Mouse (Mus musculus) liver (tissue): ENCODE data around the gene Sparc.
A peak's percentile ranks its signal among the peaks of the same experiment; 100 is the strongest.

Experiments used
- DNase-seq: peaks from one replicate; pipeline ENCODE4 v3.0.0-alpha.2; 2020; ENCODE audit warnings: mixed read lengths

The Sparc gene

DNA sequence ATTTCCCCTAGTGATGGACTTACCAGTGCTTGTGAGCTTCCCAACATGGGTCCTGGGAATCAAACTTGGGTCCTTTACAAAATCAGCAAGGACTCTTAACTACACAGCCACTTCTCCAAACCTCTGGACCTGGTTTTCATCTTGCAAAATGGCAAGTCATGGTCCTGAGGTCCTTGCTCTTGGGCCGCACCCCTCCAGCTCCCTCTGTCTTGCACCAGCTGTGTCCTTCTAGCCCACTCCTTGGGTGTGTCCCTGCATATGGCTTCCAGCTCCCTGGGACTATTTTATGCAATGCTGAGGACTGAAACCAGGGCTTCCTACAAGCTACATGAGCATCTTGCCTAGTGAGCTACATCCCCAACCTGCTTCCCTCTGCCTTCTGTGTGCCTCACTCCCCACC, at the start of gene Sparc:
TSS of gene Sparc (minus strand) at position 206 of the 400 bp plus-strand sequence.
- no peak for DNase-seq

GRCm38 (mm10) chr11:55471467-55471866, 48.5 kb upstream of the Sparc start:
- DNase-seq = no peak

DNA sequence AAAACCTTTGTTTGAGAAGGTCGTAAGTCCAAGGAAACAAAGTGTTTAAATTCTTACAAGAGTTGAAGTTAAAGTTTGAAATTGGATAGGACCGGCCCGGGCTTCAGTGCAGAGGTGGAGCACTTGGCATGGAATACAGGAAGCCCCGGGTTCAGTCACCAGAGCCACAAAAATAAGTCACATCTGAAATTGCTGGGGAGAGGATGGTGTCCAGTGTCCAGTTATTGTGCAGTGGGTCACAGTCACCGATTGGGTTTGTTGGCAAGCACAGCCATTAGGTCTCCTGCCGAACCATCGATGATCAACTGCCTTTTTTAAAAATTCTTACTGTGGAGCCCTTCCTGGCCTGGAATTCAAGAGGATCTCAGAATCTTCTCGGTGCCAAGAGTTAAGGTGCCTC, 47.8 kb upstream of the Sparc start:
- no peak for DNase-seq

DNA sequence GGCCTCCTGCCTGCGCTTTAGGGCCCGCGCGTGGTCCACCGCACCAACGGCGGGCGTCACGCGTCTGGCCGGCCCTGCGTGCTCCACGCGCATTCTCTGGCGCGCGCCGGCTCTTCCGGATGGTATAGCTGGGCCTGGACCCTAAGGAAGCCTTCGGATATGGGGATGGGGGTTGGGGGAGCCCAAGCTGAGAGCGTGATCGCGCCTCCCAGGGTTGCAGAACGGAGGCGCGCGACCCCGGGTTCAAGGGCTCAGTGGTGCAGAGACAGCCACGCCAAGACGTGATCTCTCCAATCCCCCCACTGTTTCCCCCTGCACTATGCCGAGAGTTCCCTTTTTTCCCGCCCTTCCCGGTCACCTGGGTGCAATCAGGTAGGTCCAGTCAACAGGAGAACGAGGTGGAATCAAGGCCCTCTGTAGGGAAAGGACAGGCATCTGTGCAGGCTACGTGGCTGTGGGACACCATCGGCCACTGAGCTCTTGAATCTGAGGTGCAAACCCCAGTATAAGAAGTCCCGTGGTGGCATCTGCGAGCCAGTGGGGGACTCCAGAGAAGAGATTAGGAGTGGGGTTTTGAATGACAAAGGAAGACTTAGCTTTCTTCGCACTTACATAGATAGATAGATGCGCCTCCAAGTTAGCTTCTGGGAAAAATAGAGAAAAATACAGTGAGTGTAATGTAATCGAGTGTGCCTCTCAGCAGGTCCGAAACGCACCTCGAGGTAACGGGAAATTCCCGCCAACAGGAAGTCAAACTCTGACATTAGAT, 47.1 kb upstream of the Sparc start:
- DNase-seq = peak; percentile 21

- DNase-seq = peak; percentile 99
These were observed 46.3 kb upstream of the Sparc start, which contains the start of gene G3bp1 for GRCm38 (mm10) chr11:55469048-55469843. TSS of gene G3bp1 (plus strand) at chr11:55469685.

- no peak for DNase-seq
These were observed 45.6 kb upstream of the Sparc start for GRCm38 (mm10) chr11:55468611-55469047.

- DNase-seq = no peak
These were observed 45.0 kb upstream of the Sparc start for GRCm38 (mm10) chr11:55468012-55468411.

DNA sequence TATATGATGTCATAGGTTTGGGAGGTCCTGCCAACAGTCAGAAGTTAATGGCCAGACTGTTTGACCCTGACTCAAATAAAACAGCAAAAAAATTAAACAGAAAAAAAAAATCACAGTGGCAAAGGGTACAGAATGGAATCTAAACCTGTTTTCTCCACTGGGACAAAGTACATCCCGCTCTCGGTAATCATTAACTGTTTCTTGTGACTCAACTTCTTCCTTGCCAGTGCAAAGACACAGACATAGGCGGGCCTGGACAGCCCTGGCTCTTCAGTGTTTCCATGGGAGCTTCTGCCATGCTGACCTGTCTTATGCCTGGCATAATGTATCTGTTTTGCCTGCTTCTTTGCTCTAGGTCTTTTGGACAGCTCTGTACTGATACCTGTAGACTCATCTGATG, 42.2 kb upstream of the Sparc start:
- no peak for DNase-seq

GRCm38 (mm10) chr11:55464707-55465106, 41.7 kb upstream of the Sparc start:
- DNase-seq = no peak

GRCm38 (mm10) chr11:55462149-55462548, 39.2 kb upstream of the Sparc start:
- DNase-seq = no peak

GRCm38 (mm10) chr11:55461019-55461645, 38.1 kb upstream of the Sparc start, which contains the start of gene Atox1:
TSS of gene Atox1 (minus strand) at chr11:55461239.
- DNase-seq = peak; percentile 97

GRCm38 (mm10) chr11:55460559-55461018, 37.6 kb upstream of the Sparc start:
- DNase-seq = peak; percentile 41

DNA sequence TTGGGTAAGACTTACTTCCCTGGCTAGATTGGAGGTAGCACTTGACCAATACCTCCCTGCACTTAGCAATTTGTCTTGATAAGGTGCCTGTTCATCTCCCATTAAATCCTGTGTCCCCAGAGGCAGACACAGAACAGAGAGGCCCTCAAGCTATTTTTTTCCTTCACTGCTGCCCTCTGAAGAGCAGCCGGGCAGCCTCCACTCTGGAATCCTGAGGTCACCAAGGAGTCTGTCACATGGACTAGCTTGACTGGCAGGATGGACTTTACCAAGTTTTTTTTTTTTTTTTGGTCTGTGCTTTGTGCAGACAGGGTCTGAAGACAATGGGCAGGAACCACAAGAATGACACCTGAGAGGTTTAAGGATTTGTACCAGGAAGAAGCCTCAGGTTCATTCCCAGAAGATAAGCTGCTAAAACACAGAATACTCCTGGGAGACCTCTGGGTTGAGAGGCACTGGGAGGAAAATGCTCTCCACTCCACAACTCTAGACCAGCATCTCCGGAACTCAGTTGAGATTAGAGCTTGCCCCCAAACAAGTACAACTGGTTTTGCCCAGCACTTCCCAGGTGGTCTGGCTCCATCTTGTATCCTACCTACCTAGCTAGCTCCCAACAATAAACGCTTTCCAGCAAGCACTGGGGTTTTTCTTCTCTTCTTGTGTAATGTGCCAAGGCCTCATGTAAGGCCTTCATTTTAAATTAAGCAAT, 37.0 kb upstream of the Sparc start:
- no peak for DNase-seq

GRCm38 (mm10) chr11:55458501-55458900, 35.5 kb upstream of the Sparc start:
- DNase-seq = no peak

DNA sequence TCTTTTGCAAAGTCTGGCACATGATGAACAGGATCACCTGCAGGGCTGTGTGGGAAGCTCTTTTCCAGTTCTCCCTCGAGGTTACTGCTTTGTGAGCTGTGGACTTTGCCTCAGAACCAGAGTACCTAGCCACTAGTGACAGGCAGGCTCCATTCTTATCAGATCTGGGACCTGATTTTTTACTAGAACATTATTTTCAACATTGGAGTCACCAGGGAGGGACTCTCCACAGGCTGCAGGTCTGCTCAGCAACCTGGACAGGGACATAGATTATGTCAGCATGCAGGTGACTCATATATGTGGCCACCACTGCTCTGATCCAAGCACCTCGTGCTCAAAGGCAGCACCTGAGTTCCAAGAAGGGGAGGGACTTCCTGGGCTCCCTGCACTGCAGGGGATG, 32.2 kb upstream of the Sparc start:
- DNase-seq = no peak

DNA sequence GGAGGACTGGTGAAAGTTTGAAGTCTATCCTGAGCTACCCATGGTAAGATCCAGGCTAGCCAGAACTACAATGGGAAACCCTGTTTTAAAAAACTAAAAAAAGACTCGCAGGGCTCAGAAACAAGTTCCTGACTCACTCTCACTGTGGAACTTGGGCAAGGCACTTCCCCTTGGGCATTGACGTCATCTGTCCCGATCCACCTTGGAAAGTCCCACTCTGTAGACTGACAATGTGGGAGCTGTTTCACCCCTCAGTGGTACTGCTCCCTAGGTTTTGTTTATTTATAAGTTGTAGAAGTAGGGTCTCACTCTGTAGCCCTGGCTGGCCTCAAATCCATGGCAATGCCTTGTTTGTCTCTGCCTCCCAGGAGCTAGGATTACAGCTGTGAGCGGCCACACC, 30.7 kb upstream of the Sparc start:
- no peak for DNase-seq

GRCm38 (mm10) chr11:55450311-55450710, 27.3 kb upstream of the Sparc start:
- no peak for DNase-seq

GRCm38 (mm10) chr11:55449531-55449930, 26.5 kb upstream of the Sparc start:
- no peak for DNase-seq

DNA sequence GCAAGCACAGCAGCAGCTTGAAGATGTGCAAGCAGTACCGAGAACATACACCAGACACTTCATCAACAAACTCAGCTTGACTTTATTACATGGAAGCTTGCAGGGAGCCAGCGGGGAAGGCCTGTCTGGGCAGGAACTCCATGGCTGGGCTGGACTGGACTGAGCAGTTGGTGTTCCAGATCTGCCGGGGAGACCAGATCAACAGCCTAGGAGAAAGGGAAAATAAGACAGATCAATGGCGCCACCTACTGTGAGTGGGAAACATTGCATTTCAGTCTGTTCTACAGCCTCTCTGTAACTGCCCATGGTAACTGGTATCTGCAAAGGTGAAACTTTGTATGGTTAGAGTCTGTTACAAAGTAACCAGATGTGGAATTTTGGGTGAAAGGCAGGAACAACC, 23.6 kb upstream of the Sparc start:
- peak; percentile 67 for DNase-seq

- DNase-seq = no peak
These were observed 21.8 kb upstream of the Sparc start for GRCm38 (mm10) chr11:55444772-55445171.

DNA sequence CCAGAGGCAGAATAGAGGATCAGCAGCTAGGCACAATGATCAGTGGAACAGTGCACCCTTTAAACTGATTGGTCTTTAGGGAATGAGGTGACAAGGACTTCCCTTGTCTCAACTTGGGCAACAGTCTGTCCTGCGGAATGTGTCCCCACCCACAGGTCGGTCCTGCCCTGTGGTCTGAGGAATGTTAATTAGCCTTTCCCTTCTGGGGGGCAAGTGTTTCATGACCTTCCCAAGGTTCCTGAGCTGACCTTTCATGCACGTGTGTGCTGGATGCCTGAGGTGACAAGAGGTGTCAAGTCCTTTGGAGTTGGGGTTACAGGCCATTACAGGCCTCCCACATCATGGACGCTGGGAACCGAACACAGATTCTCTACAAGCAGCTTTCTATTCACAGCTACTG, 16.7 kb upstream of the Sparc start:
- no peak for DNase-seq

DNA sequence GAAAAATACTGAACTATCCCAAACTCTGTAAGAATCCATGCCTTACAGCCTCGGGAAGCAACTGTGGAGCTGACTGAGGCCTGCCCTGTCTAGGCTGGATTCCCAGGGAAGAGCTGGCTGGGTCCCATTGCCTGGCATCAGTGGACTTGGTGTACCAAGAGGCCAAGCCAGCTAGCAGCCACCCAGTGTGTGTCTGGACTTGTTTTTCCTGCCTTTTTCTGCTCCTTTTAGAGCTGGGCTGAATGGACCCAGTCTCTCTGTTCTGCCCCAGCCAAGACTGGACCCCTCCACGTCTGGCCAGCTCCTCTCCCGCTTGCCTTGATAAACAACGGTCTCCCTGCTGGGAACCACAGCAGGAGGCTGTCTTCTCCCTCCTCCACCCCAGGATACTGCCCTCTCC, 15.0 kb upstream of the Sparc start:
- no peak for DNase-seq

GRCm38 (mm10) chr11:55436089-55436488, 13.1 kb upstream of the Sparc start:
- DNase-seq = no peak
